Mouse (Mus musculus) heart, postnatal 0 days (tissue): ENCODE results near the gene Klk1.

ENCODE experiments used
- CTCF ChIP-seq: IDR thresholded peaks from 2 replicates; pipeline ENCODE4 v1.5.1; 2016; ENCODE audit warnings: antibody characterized with exemption, control low read depth, low read depth
- EP300 ChIP-seq: IDR thresholded peaks from 2 replicates; pipeline ENCODE4 v1.6.1; 2016; ENCODE audit warnings: antibody characterized with exemption, low read depth

- TF ChIP-seq EP300: no peak
- no peak for TF ChIP-seq CTCF
Observed at GRCm38 (mm10) chr7:44273446-44273845, 48.3 kb downstream of the Klk1 start.
